Mouse (Mus musculus): Measurements from ENCODE around the gene Cacna2d4. TPM values are rescaled to one million over a fixed set of nuclear protein-coding genes. Genes with fewer than 3 reads are reported as not detected.
"Not testable (repeated sequence)": the region's sequence is repeated elsewhere in the genome, so short reads cannot be mapped to it uniquely, and the experiment has no call there.

Gene Cacna2d4
- total RNA-seq, 2 experiments from 2014 or later, result 0.86 to 1.0 TPM

DNA sequence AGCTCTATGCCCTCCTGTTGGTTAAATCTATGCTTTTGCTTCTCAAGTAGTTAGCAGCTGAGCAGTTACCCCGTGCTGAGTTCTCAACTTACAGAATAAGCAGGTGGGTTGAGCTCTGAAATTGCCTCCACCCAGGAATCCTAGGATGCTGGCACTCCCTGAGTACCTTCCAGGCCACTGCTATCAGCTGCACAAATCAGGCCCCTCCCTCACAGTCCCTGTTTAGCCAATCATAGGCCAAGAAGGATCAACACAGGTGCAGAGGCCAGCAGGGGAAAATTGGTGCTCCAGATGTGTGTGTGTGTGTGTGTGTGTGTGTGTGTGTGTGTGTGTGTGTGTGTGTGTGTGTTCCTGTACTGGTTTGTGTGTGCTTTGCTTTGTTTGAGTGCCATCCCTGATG, 95.8 kb downstream of the Cacna2d4 start:
- intact Hi-C loops (cut with DNase I; ENCODE audit: low total_unique reads), result no loop called here
- DNase-seq, result no peak

DNA sequence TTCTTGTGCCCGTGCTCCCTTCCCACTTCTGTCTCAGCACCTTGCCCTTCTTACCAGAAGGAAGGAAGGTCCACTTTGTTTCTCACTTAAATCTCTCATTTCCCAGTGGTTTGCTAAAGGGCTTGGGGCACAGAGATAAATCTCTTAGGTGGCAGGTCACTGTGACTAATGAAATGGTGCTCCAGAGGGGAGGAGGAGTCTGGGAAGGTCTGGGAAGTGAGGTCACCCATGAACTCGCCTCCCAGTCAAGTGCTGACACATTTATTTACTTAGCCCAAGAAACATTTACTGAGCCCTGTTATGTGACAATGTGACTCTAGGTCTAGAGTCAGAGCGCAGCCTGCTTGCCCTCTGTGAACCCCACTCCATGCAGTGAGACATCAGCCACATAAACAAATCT, 96.9 kb downstream of the Cacna2d4 start:
- no peak for DNase-seq
- intact Hi-C loops (cut with DNase I; ENCODE audit: low total_unique reads), result no loop called here

GRCm38 (mm10) chr6:119333831-119334230, 97.5 kb downstream of the Cacna2d4 start:
- intact Hi-C loops (cut with DNase I; ENCODE audit: low total_unique reads), result no loop called here
- DNase-seq, result no peak

GRCm38 (mm10) chr6:119336124-119336523, 99.8 kb downstream of the Cacna2d4 start:
- intact Hi-C loops (cut with DNase I; ENCODE audit: low total_unique reads), result no loop called here
- DNase-seq, result no peak

DNA sequence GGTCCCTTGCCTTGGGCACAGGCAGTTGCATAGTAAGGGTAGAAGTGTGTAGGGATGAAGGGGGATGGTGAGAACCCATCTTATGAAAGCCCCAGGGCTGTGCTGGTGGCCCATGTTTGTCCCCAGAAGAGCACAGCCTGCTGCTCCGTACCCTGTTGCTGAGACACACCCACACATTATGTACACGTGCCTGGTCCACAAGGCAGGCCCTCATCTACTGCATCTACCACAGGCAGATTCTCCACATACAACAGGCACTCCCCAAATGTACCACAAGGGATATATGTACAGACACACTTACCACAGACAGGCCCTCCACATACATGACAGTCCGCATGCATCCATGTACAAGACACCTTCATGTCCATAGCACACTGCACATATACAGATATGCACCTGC, 101.0 kb downstream of the Cacna2d4 start:
- intact Hi-C loops (cut with DNase I; ENCODE audit: low total_unique reads), result no loop called here
- DNase-seq, result no peak

- DNase-seq, result no peak
- intact Hi-C loops (cut with DNase I; ENCODE audit: low total_unique reads), result no loop called here
These were observed 102.0 kb downstream of the Cacna2d4 start for GRCm38 (mm10) chr6:119338121-119338912.

- intact Hi-C loops (cut with DNase I; ENCODE audit: low total_unique reads), result loop anchor here (10.0 kb wide), 2 partner anchors 93 to 207 kb away; no protein-coding TSS in a partner anchor
- no peak for DNase-seq
These were observed 105.1 kb downstream of the Cacna2d4 start for GRCm38 (mm10) chr6:119341409-119341808.

GRCm38 (mm10) chr6:119346257-119346656, 109.9 kb downstream of the Cacna2d4 start:
- no peak for DNase-seq
- intact Hi-C loops (cut with DNase I; ENCODE audit: low total_unique reads), result loop anchor here (2.0 to 10.0 kb wide), 3 partner anchors 89 to 211 kb away; no protein-coding TSS in a partner anchor

- intact Hi-C loops (cut with DNase I; ENCODE audit: low total_unique reads), result loop anchor here (2.0 to 10.0 kb wide), 3 partner anchors 87 to 213 kb away; no protein-coding TSS in a partner anchor
These were observed 111.5 kb downstream of the Cacna2d4 start for GRCm38 (mm10) chr6:119347813-119348212.

DNA sequence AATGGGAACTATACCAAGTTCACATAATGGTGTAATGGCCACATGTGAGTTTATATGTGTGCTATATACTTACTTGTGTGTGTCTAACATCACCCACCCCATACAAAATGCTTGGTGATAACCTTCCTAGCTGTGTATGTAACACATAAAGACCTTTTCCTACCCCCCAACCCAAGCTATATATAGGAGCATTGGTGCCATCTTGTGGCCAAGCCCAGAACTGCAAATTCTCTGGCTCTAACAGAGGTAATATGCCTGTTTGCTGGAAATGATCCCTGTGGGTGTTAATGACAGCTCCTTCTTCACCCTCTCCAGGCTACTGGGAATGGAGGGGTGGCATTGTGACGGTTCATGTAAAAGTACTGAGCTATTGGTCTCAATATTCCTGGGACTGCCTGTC, 111.9 kb downstream of the Cacna2d4 start:
- intact Hi-C loops (cut with DNase I; ENCODE audit: low total_unique reads), result loop anchor here (10.0 kb wide), 2 partner anchors 87 to 213 kb away; no protein-coding TSS in a partner anchor
- peak; percentile 68 for DNase-seq

More at GRCm38 (mm10) chr6:119347813-119348212, 111.5 kb downstream of the Cacna2d4 start:
- no peak for DNase-seq

DNA sequence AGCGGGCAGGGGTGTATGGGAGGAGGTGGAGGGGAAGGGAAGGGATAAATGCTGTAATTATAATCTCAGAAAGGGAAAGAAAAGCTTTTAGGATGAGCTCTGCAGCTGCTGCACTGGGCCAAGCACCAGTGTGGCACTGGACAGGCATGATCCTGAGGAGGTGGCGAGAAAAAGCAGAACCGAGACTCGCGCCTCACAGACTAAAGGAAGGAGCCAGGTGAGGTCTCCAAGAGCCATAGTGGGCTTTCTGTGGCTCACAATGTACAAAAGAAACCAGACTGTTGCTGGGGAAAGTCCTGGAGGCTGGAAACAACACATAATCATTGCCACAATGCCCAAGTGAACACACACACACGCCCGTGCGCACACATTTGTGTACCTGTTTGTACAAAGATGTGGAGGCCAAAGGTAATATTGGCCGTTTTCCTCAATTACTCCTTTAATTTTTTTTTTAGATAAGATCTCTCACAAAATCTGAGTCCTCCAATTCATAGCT, 114.4 kb downstream of the Cacna2d4 start:
- no peak for DNase-seq
- intact Hi-C loops (cut with DNase I; ENCODE audit: low total_unique reads), result no loop called here

DNA sequence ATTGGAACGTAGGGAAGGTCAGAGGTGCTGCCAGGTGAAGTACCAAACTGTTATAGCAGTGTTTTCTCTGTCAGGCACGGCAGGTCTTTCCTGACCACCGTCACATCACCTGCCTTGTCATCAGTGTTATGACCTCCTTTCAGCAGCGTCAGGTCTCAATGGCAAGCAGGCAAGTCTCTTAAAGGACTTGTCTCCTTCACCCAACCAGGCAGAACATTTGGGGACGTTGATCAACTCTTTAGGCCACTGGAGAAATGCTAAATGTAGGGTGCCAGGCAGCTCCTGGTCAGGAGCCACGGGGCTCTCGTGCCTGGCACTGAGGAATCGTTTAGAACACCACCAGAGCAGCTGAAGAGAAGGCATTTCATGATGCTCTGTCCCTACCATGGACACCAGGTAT, 115.3 kb downstream of the Cacna2d4 start:
- intact Hi-C loops (cut with DNase I; ENCODE audit: low total_unique reads), result no loop called here
- no peak for DNase-seq

- intact Hi-C loops (cut with DNase I; ENCODE audit: low total_unique reads), result no loop called here
- DNase-seq, result no peak
These were observed 116.2 kb downstream of the Cacna2d4 start for GRCm38 (mm10) chr6:119352501-119352900.

- DNase-seq, result no peak
- intact Hi-C loops (cut with DNase I; ENCODE audit: low total_unique reads), result no loop called here
These were observed 121.8 kb downstream of the Cacna2d4 start for GRCm38 (mm10) chr6:119358020-119358571.

DNA sequence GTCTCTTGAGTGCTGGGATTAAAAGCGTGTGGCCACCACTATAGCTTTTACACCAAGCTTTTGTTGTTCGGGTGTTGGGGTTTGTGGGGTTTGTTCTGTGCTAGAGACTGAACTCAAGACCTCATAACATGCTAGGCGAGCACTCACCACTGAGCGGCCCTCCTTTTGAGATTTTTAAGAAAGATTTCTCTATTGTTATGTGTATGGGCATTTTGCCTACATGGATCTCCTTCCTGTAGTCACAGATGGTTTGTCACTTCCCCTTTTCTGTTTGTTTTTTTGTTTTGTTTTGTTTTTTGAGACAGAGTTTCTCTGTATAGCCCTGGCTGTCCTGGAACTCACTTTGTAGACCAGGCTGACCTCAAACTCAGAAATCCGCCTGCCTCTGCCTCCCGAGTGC, 123.9 kb downstream of the Cacna2d4 start:
- DNase-seq; intact Hi-C loops (cut with DNase I; ENCODE audit: low total_unique reads): not testable (repeated sequence)

- no peak for DNase-seq
- intact Hi-C loops (cut with DNase I; ENCODE audit: low total_unique reads), result no loop called here
These were observed 124.8 kb downstream of the Cacna2d4 start for GRCm38 (mm10) chr6:119360925-119361702.

DNA sequence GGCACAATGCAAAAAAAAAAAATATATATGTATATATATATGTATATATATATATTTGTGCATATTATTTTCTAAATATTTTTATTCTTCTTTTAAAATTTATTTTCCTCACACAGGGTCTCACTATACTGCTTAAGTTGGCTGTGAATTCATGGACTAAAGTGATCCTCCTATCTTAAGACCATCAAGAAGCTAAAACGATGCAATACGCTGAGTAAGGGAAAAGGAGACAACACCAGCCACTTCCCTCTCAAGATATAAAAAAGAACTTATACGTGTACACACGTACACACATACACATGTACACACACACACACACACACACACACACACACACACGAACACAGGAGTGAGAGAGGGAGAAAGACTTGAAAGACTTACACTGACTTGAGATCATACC, 127.3 kb downstream of the Cacna2d4 start:
- intact Hi-C loops (cut with DNase I; ENCODE audit: low total_unique reads), result no loop called here
- DNase-seq, result no peak

- intact Hi-C loops (cut with DNase I; ENCODE audit: low total_unique reads); DNase-seq: not testable (repeated sequence)
These were observed 130.5 kb downstream of the Cacna2d4 start for GRCm38 (mm10) chr6:119366800-119367199.

- intact Hi-C loops (cut with DNase I; ENCODE audit: low total_unique reads), result no loop called here
- no peak for DNase-seq
These were observed 131.1 kb downstream of the Cacna2d4 start for GRCm38 (mm10) chr6:119367382-119367781.

- no peak for DNase-seq
- intact Hi-C loops (cut with DNase I; ENCODE audit: low total_unique reads), result no loop called here
These were observed 135.3 kb downstream of the Cacna2d4 start for GRCm38 (mm10) chr6:119371624-119372023.
